Mouse (Mus musculus) liver, embryonic 11.5 days (tissue): Measurements from ENCODE around the gene Olfr91. TPM values are rescaled to one million over a fixed set of nuclear protein-coding genes. Genes with fewer than 3 reads are reported as not detected.

ENCODE experiments used
- ATAC-seq: fragments of 200-750 bp; cut with Nextera tagmentation; replicated peaks from 2 replicates; pipeline ENCODE4 v1.8.0; 2017; ENCODE audit warnings: moderate number of reproducible peaks, mild to moderate bottlenecking, moderate TSS enrichment, moderate library complexity; ENCODE audit not compliant: low FRiP score
- DNase-seq: peaks from one replicate; pipeline ENCODE4 v3.0.0-alpha.2; 2017; ENCODE audit warnings: low spot score
- H3K27ac ChIP-seq: fragments of 300-500 bp; sonication (generic); 2 replicates; pipeline ENCODE4 v1.5.1; 2014; ENCODE audit warnings: mild to moderate bottlenecking, low read depth, low read length, control low read depth
- H3K27me3 ChIP-seq: fragments of 300-500 bp; sonication (generic); replicated peaks from 2 replicates; pipeline ENCODE4 v1.6.1; 2014; ENCODE audit warnings: low read length, mixed read lengths; ENCODE audit not compliant: control insufficient read depth, insufficient read depth
- H3K36me3 ChIP-seq: fragments of 300-500 bp; sonication (generic); 2 replicates; pipeline ENCODE4 v1.6.1; 2014; ENCODE audit warnings: mild to moderate bottlenecking, low read length, moderate library complexity, mixed read lengths; ENCODE audit not compliant: control insufficient read depth, insufficient read depth
- H3K4me1 ChIP-seq: fragments of 300-500 bp; sonication (generic); replicated peaks from 2 replicates; pipeline ENCODE4 v1.6.1; 2014; ENCODE audit warnings: low read length, mixed read lengths; ENCODE audit not compliant: control insufficient read depth, insufficient read depth
- H3K4me2 ChIP-seq: fragments of 300-500 bp; sonication (generic); 2 replicates; pipeline ENCODE4 v1.6.1; 2014; ENCODE audit warnings: mild to moderate bottlenecking, control low read depth, moderate library complexity
- H3K4me3 ChIP-seq: fragments of 300-500 bp; sonication (generic); 2 replicates; pipeline ENCODE4 v1.5.1; 2014; ENCODE audit warnings: low read depth, low read length, control low read depth
- H3K9ac ChIP-seq: fragments of 300-500 bp; sonication (generic); 2 replicates; pipeline ENCODE4 v1.6.1; 2014; ENCODE audit warnings: low read depth, low read length, control low read depth
- H3K9me3 ChIP-seq: fragments of 300-500 bp; sonication (generic); 2 replicates; pipeline ENCODE4 v1.6.1; 2016; ENCODE audit warnings: low read length, inconsistent platforms, mixed read lengths; ENCODE audit not compliant: control insufficient read depth
- WGBS: fragments of 180-500 bp; shearing (Covaris S2); extraction: QIAGEN DNeasy Blood & Tissue Kit; methylation state at CpG from one replicate; pipeline ENCODE4 v1.1.7; 2014; 5-methylcytosine and 5-hydroxymethylcytosine counted together
- polyA plus RNA-seq: library from polyadenylated mRNA; unstranded; fragments of >200 nt; fragmentation: Nextera tagmentation; extraction: Ambion mirVana; gene quantifications from 2 replicates; pipeline ENCODE4 v1.2.1, GENCODE M21; 2014

Olfr91 gene
- polyA plus RNA-seq, 1 experiment from 2014 or later: not detected

GRCm38 (mm10) chr17:37044651-37045244, 53.3 kb downstream of the Olfr91 start:
- no peaks in the 10 kb centered on the region for H3K36me3 ChIP-seq
- no peak for DNase-seq
- no peak overlapping the region for H3K27ac ChIP-seq
- H3K9ac ChIP-seq: no peak overlapping the region
- no peaks in the 10 kb centered on the region for H3K9me3 ChIP-seq
- no peak overlapping the region; the same call in 1 of the 2 replicates for H3K4me2 ChIP-seq
- no peak overlapping the region for H3K4me3 ChIP-seq
- 65% methylated on average over 7 of the region's 7 CpGs for WGBS
- H3K4me1 ChIP-seq: peaks cover 4% of the 10 kb centered on the region; the same call in 1 of the 2 replicates
- no peak for ATAC-seq
- H3K27me3 ChIP-seq: peaks cover 50% of the 10 kb centered on the region

Other genes starting within 250 kb of the Olfr91 start
- 0.18 and 0.29 TPM in 2 replicates for gene Trim15, start 231.1 kb downstream of the Olfr91 start, polyA plus RNA-seq
- 70.1 and 81.4 TPM in 2 replicates for gene Trim10, start 228.7 kb downstream of the Olfr91 start, polyA plus RNA-seq
- not detected in 2 replicates for gene Trim40, start 208.2 kb downstream of the Olfr91 start, polyA plus RNA-seq
- not detected in 2 replicates for gene Trim31, start 200.2 kb downstream of the Olfr91 start, polyA plus RNA-seq
- gene Rnf39, start 155.4 kb downstream of the Olfr91 start, polyA plus RNA-seq: 0.14 TPM in 1 of 2 replicates, not detected in the other
- 78.5 and 84.7 TPM in 2 replicates for gene Ppp1r11, start 146.5 kb downstream of the Olfr91 start, polyA plus RNA-seq
- 55.2 and 62.2 TPM in 2 replicates for gene Znrd1, start 139.7 kb downstream of the Olfr91 start, polyA plus RNA-seq
- 5.4 and 6.6 TPM in 2 replicates for gene Znrd1as, start 139.7 kb downstream of the Olfr91 start, polyA plus RNA-seq
- not detected in 2 replicates for gene 2410137M14Rik, start 117.0 kb downstream of the Olfr91 start, polyA plus RNA-seq
- 0.08 and 0.09 TPM in 2 replicates for gene H2-M5, start 108.7 kb downstream of the Olfr91 start, polyA plus RNA-seq
- gene Zfp57, start 97.1 kb downstream of the Olfr91 start, polyA plus RNA-seq: 28.3 and 28.8 TPM in 2 replicates
- 0.14 TPM in 1 of 2 replicates, not detected in the other for gene Mog, start 74.9 kb downstream of the Olfr91 start, polyA plus RNA-seq
- 2.9 and 3.9 TPM in 2 replicates for gene Gabbr1, start 52.3 kb downstream of the Olfr91 start, polyA plus RNA-seq
- not detected in 2 replicates for gene Olfr90, start 9.8 kb downstream of the Olfr91 start, polyA plus RNA-seq
- gene Olfr92, start 21.8 kb upstream of the Olfr91 start, polyA plus RNA-seq: not detected in 2 replicates
- not detected in 2 replicates for gene Olfr93, start 63.2 kb upstream of the Olfr91 start, polyA plus RNA-seq
- not detected in 2 replicates for gene Ubd, start 95.6 kb upstream of the Olfr91 start, polyA plus RNA-seq
- gene Olfr94, start 102.7 kb upstream of the Olfr91 start, polyA plus RNA-seq: not detected in 2 replicates
- gene Olfr95, start 114.8 kb upstream of the Olfr91 start, polyA plus RNA-seq: not detected in 2 replicates
- gene Olfr96, start 121.9 kb upstream of the Olfr91 start, polyA plus RNA-seq: not detected in 2 replicates
- not detected in 2 replicates for gene Olfr97, start 139.1 kb upstream of the Olfr91 start, polyA plus RNA-seq
- gene Olfr98, start 165.5 kb upstream of the Olfr91 start, polyA plus RNA-seq: not detected in 2 replicates
- 1.4 and 1.9 TPM in 2 replicates for gene H2-M3, start 171.9 kb upstream of the Olfr91 start, polyA plus RNA-seq
- gene Olfr99, start 185.2 kb upstream of the Olfr91 start, polyA plus RNA-seq: not detected in 2 replicates
- gene Olfr101, start 206.0 kb upstream of the Olfr91 start, polyA plus RNA-seq: not detected in 2 replicates
- gene Olfr102, start 218.8 kb upstream of the Olfr91 start, polyA plus RNA-seq: not detected in 2 replicates
- not detected in 2 replicates for gene Olfr103, start 241.4 kb upstream of the Olfr91 start, polyA plus RNA-seq